Mouse (Mus musculus): Measurements from ENCODE around the gene Gk. TPM values are rescaled to one million over a fixed set of nuclear protein-coding genes. Genes with fewer than 3 reads are reported as not detected.

Gk gene
- total and polyA plus RNA-seq, 3 experiments, result 6.6 to 26.7 (median 23.9) TPM

DNA sequence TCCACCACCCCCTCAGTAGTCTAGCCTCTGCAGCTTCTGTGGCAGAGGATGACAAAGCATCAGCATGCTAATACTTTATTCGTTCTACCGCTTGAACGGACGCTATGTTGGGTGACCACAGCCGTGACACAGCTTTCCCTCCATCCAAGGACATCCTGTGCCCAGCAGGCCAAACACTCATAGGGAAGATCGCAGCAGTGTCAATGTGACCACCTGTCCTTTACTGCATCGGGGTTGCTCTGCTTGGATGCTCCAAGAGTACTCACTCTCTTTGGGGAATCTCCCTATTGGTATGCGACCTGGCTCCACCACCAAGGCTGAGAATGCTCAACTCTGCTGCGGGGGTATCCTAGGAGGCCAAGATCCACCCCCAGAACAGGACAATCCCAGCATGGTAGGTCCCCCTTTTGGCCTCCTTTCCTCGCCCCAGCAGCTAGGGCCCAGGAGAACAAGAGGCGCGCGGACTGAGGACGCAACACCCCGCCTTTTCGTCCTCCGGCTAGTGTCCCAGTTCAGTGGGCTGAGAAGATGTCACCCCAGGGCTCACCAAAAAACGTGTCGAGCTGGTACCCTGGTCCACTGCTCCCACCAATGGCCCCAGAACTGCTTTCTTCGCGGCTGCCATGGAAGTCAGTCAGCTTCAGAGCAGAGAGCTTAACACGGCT lies 608 bp downstream of the Gk start:
- no peaks in the 10 kb centered on the region for H3K27me3 ChIP-seq (ENCODE audit: control insufficient read depth, insufficient read depth, low read length)
- intact Hi-C loops (cut with DNase I), result loop anchor here (5.0 kb wide), 2 partner anchors 101 to 199 kb away; no protein-coding TSS in a partner anchor
- H3K4me1 ChIP-seq (ENCODE audit: control insufficient read depth, insufficient read depth, low read length), result peaks cover 1% of the 10 kb centered on the region; the same call in 1 of the 2 replicates
- TF ChIP-seq EP300 (IDR thresholded peaks at IDR 0.05; ENCODE audit: insufficient read depth, low read depth, low read length) (no peak), CTCF (IDR thresholded peaks at IDR 0.05) (no peak), POLR2A (IDR thresholded peaks at IDR 0.05; ENCODE audit: insufficient read depth, low read depth, low read length) (no peak)
- H3K9ac ChIP-seq (ENCODE audit: low read depth, low read length), result peak overlapping the region; percentile 83
- 22% methylated on average over 22 of the region's 22 CpGs for WGBS
- no peaks in the 10 kb centered on the region for H3K79me2 ChIP-seq (replicated peaks; ENCODE audit: control insufficient read depth, insufficient read depth, low read length)
- H3K36me3 ChIP-seq (ENCODE audit: control insufficient read depth, insufficient read depth, low read length), result no peaks in the 10 kb centered on the region
- H3K4me3 ChIP-seq, result peak overlapping the region; percentile 55
- peak overlapping the region; percentile 72 for H3K27ac ChIP-seq
- no peak for DNase-seq

DNA sequence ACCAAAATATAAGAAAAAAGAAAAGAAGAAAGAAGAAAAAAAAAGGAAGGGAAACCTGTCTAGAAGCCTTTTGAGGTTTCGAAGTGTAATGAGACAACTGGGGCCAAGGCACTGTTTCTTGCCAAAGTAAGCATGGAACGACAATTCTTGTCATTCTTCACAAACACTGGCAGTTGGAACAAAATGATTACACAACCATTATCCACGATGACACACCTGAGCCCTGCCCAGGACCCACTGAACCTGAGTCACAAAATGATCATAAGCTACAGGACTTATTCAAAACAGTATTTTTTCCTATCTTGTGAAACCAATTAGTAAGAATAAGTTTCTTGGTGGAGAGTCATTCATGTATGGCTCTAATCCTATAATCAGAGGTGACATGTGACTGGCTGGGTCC lies 5.3 kb downstream of the Gk start:
- no peak for DNase-seq
- no peaks in the 10 kb centered on the region for H3K36me3 ChIP-seq (ENCODE audit: control insufficient read depth, insufficient read depth, low read length)
- peaks cover 1% of the 10 kb centered on the region; the same call in 1 of the 2 replicates for H3K4me1 ChIP-seq (ENCODE audit: control insufficient read depth, insufficient read depth, low read length)
- H3K79me2 ChIP-seq (replicated peaks; ENCODE audit: control insufficient read depth, insufficient read depth, low read length), result no peaks in the 10 kb centered on the region
- no peak overlapping the region for H3K27ac ChIP-seq
- TF ChIP-seq POLR2A (IDR thresholded peaks at IDR 0.05; ENCODE audit: insufficient read depth, low read depth, low read length) (no peak), EP300 (IDR thresholded peaks at IDR 0.05; ENCODE audit: insufficient read depth, low read depth, low read length) (no peak), CTCF (IDR thresholded peaks at IDR 0.05) (no peak)
- no peak overlapping the region for H3K4me3 ChIP-seq
- H3K27me3 ChIP-seq (ENCODE audit: control insufficient read depth, insufficient read depth, low read length), result no peaks in the 10 kb centered on the region
- intact Hi-C loops (cut with DNase I), result no loop called here
- no peak overlapping the region for H3K9ac ChIP-seq (ENCODE audit: low read depth, low read length)
- 47% methylated on average over 3 of the region's 3 CpGs for WGBS

DNA sequence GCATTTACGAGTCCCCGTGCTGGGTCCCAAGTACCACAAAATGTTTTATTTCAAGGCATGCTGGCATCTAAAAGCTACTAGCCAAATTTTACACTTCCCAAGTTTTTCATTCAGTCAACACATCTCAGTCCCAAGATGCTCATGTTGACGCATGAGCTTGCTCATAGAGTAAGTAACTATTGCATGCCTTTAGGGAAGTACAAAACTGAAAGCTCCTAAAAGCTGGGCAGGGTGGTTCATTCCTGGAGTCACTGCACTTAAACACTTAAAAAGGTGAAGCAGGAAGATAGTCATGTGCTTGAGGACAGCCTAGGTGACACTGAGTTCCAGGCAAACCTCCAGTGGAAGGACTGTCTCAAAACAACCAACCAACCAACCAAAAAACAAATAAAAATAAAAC lies 5.9 kb downstream of the Gk start:
- H3K27me3 ChIP-seq (ENCODE audit: control insufficient read depth, insufficient read depth, low read length), result no peaks in the 10 kb centered on the region
- H3K27ac ChIP-seq, result no peak overlapping the region
- no peaks in the 10 kb centered on the region for H3K36me3 ChIP-seq (ENCODE audit: control insufficient read depth, insufficient read depth, low read length)
- WGBS, result 76% methylated on average over 3 of the region's 3 CpGs
- H3K79me2 ChIP-seq (replicated peaks; ENCODE audit: control insufficient read depth, insufficient read depth, low read length), result no peaks in the 10 kb centered on the region
- intact Hi-C loops (cut with DNase I), result no loop called here
- no peak overlapping the region for H3K4me3 ChIP-seq
- no peak overlapping the region for H3K9ac ChIP-seq (ENCODE audit: low read depth, low read length)
- no peaks in the 10 kb centered on the region; the same call in 1 of the 2 replicates for H3K4me1 ChIP-seq (ENCODE audit: control insufficient read depth, insufficient read depth, low read length)
- TF ChIP-seq POLR2A (IDR thresholded peaks at IDR 0.05; ENCODE audit: insufficient read depth, low read depth, low read length), result no peak
- no peak for TF ChIP-seq EP300 (IDR thresholded peaks at IDR 0.05; ENCODE audit: insufficient read depth, low read depth, low read length)
- TF ChIP-seq CTCF (IDR thresholded peaks at IDR 0.05), result no peak
- DNase-seq, result no peak

- H3K79me2 ChIP-seq (replicated peaks; ENCODE audit: control insufficient read depth, insufficient read depth, low read length), result no peaks in the 10 kb centered on the region
- H3K4me3 ChIP-seq, result no peak overlapping the region
- H3K36me3 ChIP-seq (ENCODE audit: control insufficient read depth, insufficient read depth, low read length), result no peaks in the 10 kb centered on the region
- H3K9ac ChIP-seq (ENCODE audit: low read depth, low read length), result no peak overlapping the region
- H3K4me1 ChIP-seq (ENCODE audit: control insufficient read depth, insufficient read depth, low read length), result no peaks in the 10 kb centered on the region
- no peak for TF ChIP-seq CTCF (IDR thresholded peaks at IDR 0.05)
- no peak for TF ChIP-seq POLR2A (IDR thresholded peaks at IDR 0.05; ENCODE audit: insufficient read depth, low read depth, low read length)
- TF ChIP-seq EP300 (IDR thresholded peaks at IDR 0.05; ENCODE audit: insufficient read depth, low read depth, low read length), result no peak
- intact Hi-C loops (cut with DNase I), result no loop called here
- H3K27me3 ChIP-seq (ENCODE audit: control insufficient read depth, insufficient read depth, low read length), result no peaks in the 10 kb centered on the region
- 65% methylated on average over 2 of the region's 2 CpGs for WGBS
- DNase-seq, result no peak
- H3K27ac ChIP-seq, result no peak overlapping the region
These were observed 8.0 kb downstream of the Gk start for GRCm38 (mm10) chrX:85768578-85768977.

GRCm38 (mm10) chrX:85756005-85756404 lies 20.6 kb downstream of the Gk start:
- intact Hi-C loops (cut with DNase I), result no loop called here
- no peak overlapping the region for H3K9ac ChIP-seq (ENCODE audit: low read depth, low read length)
- no peak overlapping the region for H3K27ac ChIP-seq
- no peak for DNase-seq
- H3K79me2 ChIP-seq (replicated peaks; ENCODE audit: control insufficient read depth, insufficient read depth, low read length), result no peaks in the 10 kb centered on the region
- H3K4me1 ChIP-seq (ENCODE audit: control insufficient read depth, insufficient read depth, low read length), result no peaks in the 10 kb centered on the region
- H3K27me3 ChIP-seq (ENCODE audit: control insufficient read depth, insufficient read depth, low read length), result no peaks in the 10 kb centered on the region
- TF ChIP-seq EP300 (IDR thresholded peaks at IDR 0.05; ENCODE audit: insufficient read depth, low read depth, low read length) (no peak), POLR2A (IDR thresholded peaks at IDR 0.05; ENCODE audit: insufficient read depth, low read depth, low read length) (no peak), CTCF (IDR thresholded peaks at IDR 0.05) (no peak)
- 29% methylated on average over 3 of the region's 3 CpGs for WGBS
- no peak overlapping the region for H3K4me3 ChIP-seq
- no peaks in the 10 kb centered on the region for H3K36me3 ChIP-seq (ENCODE audit: control insufficient read depth, insufficient read depth, low read length)

DNA sequence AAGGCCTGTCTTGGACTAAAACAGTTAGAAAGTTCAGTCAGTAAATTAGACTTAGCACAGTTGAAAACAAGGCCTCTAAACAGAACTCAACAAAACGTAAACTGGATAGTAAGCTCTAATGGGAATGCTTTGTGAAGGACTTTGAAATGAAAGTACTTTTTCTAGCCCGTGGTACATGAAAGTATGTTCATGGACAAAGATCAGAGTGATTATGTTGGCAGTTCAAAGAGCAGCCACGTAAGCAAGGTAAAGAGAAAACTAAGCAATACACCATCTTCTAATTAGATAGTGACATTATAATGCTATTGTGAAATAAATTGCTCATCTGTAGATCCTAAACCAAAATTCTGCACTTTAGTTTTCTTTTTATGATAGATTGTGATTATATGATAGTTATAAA lies 32.8 kb downstream of the Gk start:
- DNase-seq, result no peak
- H3K4me3 ChIP-seq, result no peak overlapping the region
- no peaks in the 10 kb centered on the region for H3K4me1 ChIP-seq (ENCODE audit: control insufficient read depth, insufficient read depth, low read length)
- no peaks in the 10 kb centered on the region for H3K36me3 ChIP-seq (ENCODE audit: control insufficient read depth, insufficient read depth, low read length)
- TF ChIP-seq EP300 (IDR thresholded peaks at IDR 0.05; ENCODE audit: insufficient read depth, low read depth, low read length), result no peak
- no peak for TF ChIP-seq CTCF (IDR thresholded peaks at IDR 0.05)
- no peak for TF ChIP-seq POLR2A (IDR thresholded peaks at IDR 0.05; ENCODE audit: insufficient read depth, low read depth, low read length)
- intact Hi-C loops (cut with DNase I), result no loop called here
- H3K79me2 ChIP-seq (replicated peaks; ENCODE audit: control insufficient read depth, insufficient read depth, low read length), result no peaks in the 10 kb centered on the region
- 75% methylated on average over 3 of the region's 3 CpGs for whole genome bisulfite sequencing
- no peak overlapping the region for H3K9ac ChIP-seq (ENCODE audit: low read depth, low read length)
- H3K27me3 ChIP-seq (ENCODE audit: control insufficient read depth, insufficient read depth, low read length), result no peaks in the 10 kb centered on the region
- H3K27ac ChIP-seq, result no peak overlapping the region

Data from heart, adult 2 months (tissue).